Mouse (Mus musculus): ENCODE measurements around the gene Ubn2.

DNA sequence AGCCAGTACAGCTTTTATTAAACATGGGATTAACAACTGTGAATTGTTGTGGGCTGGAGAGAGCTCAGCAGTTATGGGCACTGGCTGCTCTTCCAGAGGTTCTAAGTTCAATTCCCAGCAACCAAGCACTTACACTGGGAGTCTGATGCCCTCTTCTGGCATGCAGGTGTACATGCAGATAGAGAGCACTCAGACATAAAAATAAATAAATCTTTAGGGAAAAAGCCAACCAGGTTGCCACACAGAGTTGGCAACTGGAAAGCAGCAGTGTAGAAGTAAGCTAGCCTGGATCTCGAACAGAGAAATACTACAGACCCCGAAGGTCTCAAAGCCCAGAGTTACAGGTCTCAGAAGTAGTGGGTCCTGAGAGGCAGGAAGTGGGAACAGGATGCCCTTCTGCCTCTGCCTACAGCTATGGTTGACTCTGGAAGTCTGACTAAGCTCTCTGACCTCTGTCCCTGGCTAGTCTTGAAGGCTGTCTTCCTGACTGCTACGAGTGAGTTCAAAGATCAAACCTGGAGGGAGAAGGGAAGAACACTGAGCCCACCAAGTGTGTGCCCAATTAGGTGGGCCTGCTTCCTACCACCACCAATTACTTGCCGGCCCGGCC lies 97.6 kb downstream of the Ubn2 start:
- TF ChIP-seq CTCF (IDR thresholded peaks at IDR 0.05; ENCODE audit: low read depth) (peak; percentile 82), EP300 (IDR thresholded peaks at IDR 0.05; ENCODE audit: low read depth) (no peak)

Data from liver, postnatal 0 days (tissue).